Mouse (Mus musculus) embryonic fibroblast, embryonic 13.5 days (primary cell): ENCODE data around the gene Gm12184. TPM values are rescaled to one million over a fixed set of nuclear protein-coding genes. Genes with fewer than 3 reads are reported as not detected.
"Not testable (repeated sequence)": the region's sequence is repeated elsewhere in the genome, so short reads cannot be mapped to it uniquely, and the experiment has no call there.

Experiments
- H3K27ac ChIP-seq: 2 replicates; pipeline ENCODE4 v1.5.1; 2012; ENCODE audit warnings: low read length, control low read depth, inconsistent platforms; ENCODE audit not compliant: insufficient read depth
- H3K4me1 ChIP-seq: 2 replicates; pipeline ENCODE4 v1.6.1; 2011; ENCODE audit warnings: low read length; ENCODE audit not compliant: control insufficient read depth, insufficient read depth
- H3K4me3 ChIP-seq: 2 replicates; pipeline ENCODE4 v1.5.1; 2011; ENCODE audit warnings: mild to moderate bottlenecking, control low read depth, low read length; ENCODE audit not compliant: insufficient read depth
- CTCF ChIP-seq: IDR thresholded peaks from 2 replicates; pipeline ENCODE4 v1.5.1; 2011; ENCODE audit warnings: mild to moderate bottlenecking, control low read depth, low read length, moderate library complexity, borderline replicate concordance; ENCODE audit not compliant: insufficient read depth
- POLR2A ChIP-seq: IDR thresholded peaks from 2 replicates; pipeline ENCODE4 v1.6.1; 2011; ENCODE audit warnings: low read depth, mild to moderate bottlenecking, control low read depth, low read length, moderate library complexity
- polyA plus RNA-seq: library from polyadenylated mRNA; stranded (reverse); fragments of >200 nt; gene quantifications from 2 replicates; pipeline ENCODE4 v1.2.4, GENCODE M21; 2011; ENCODE audit warnings: low read depth; ENCODE audit not compliant: missing spikeins, insufficient read length

The Gm12184 gene
- polyA plus RNA-seq: 40.5 and 61.2 TPM in 2 replicates

- H3K27ac ChIP-seq: peak within 1 kb of the TSS; percentile 51; the same call in 1 of the 2 replicates
- H3K4me3 ChIP-seq: peak within 1 kb of the TSS; percentile 36
These were observed at the start of gene Gm12184, which contains the start of gene Trim7 for GRCm38 (mm10) chr11:48825979-48826751. Gm12184 (minus strand) TSS chr11:48826655. Trim7 (plus strand) TSS chr11:48826140.

GRCm38 (mm10) chr11:48875343-48875837 is 48.9 kb upstream of the Gm12184 start:
- not testable (repeated sequence) for H3K27ac ChIP-seq, H3K4me1 ChIP-seq, H3K4me3 ChIP-seq

More at GRCm38 (mm10) chr11:48825979-48826751, at the start of gene Gm12184, which contains the start of gene Trim7:
- H3K4me1 ChIP-seq: not testable (repeated sequence)

GRCm38 (mm10) chr11:48874465-48874864 is 48.0 kb upstream of the Gm12184 start:
- Histone ChIP-seq H3K4me1 (peaks cover 7% of the 10 kb centered on the region; the same call in 1 of the 2 replicates), H3K4me3 (no peak overlapping the region), H3K27ac (no peak overlapping the region)
- TF ChIP-seq POLR2A: no peak
- TF ChIP-seq CTCF: no peak

- Histone ChIP-seq H3K4me1 (peaks cover 7% of the 10 kb centered on the region; the same call in 1 of the 2 replicates), H3K27ac (peak overlapping the region; percentile 98; the same call in 1 of the 2 replicates), H3K4me3 (no peak overlapping the region)
- TF ChIP-seq CTCF: no peak
- no peak for TF ChIP-seq POLR2A
These were observed 47.3 kb upstream of the Gm12184 start for GRCm38 (mm10) chr11:48873591-48874290.

- H3K4me3 ChIP-seq: peak overlapping the region; percentile 74
- H3K27ac ChIP-seq: peak overlapping the region; percentile 98
- peaks cover 7% of the 10 kb centered on the region; the same call in 1 of the 2 replicates for H3K4me1 ChIP-seq
- TF ChIP-seq POLR2A (no peak), CTCF (no peak)
These were observed 46.3 kb upstream of the Gm12184 start for GRCm38 (mm10) chr11:48872695-48873300.

- Histone ChIP-seq H3K4me3 (peak overlapping the region; percentile 74), H3K27ac (peak overlapping the region; percentile 98), H3K4me1 (peaks cover 7% of the 10 kb centered on the region; the same call in 1 of the 2 replicates)
- TF ChIP-seq POLR2A: peak; percentile 66
- TF ChIP-seq CTCF: no peak
These were observed 45.5 kb upstream of the Gm12184 start for GRCm38 (mm10) chr11:48871817-48872541.

GRCm38 (mm10) chr11:48871201-48871772 is 44.8 kb upstream of the Gm12184 start, which contains the start of gene Irgm1:
Irgm1 (minus strand) TSS chr11:48871683.
- peak within 1 kb of the TSS; percentile 74 for H3K4me3 ChIP-seq
- no peak for TF ChIP-seq CTCF
- TF ChIP-seq POLR2A: peak; percentile 51
- H3K27ac ChIP-seq: peak within 1 kb of the TSS; percentile 98
- H3K4me1 ChIP-seq: peaks cover 7% of the 10 kb centered on the region; the same call in 1 of the 2 replicates

GRCm38 (mm10) chr11:48870781-48871180 is 44.3 kb upstream of the Gm12184 start:
- Histone ChIP-seq H3K4me1 (peaks cover 7% of the 10 kb centered on the region; the same call in 1 of the 2 replicates), H3K4me3 (peak overlapping the region; percentile 74), H3K27ac (peak overlapping the region; percentile 98)
- TF ChIP-seq CTCF: no peak
- TF ChIP-seq POLR2A: no peak; the same call in 1 of the 2 replicates
